Mouse (Mus musculus) neutrophil, adult 59 days (primary cell): ENCODE results near the gene Pcgf3. TPM values are rescaled to one million over a fixed set of nuclear protein-coding genes. Genes with fewer than 3 reads are reported as not detected.

Experiments
- total RNA-seq, 2 experiments: library from RNA; stranded (reverse); gene quantifications; 1 replicate in 1 of 2; 2 replicates in 1 of 2; pipeline ENCODE4 v1.2.4; 2023

Pcgf3 gene
- 10 to 100 TPM; 12.6 to 15.5 TPM for total RNA-seq

DNA sequence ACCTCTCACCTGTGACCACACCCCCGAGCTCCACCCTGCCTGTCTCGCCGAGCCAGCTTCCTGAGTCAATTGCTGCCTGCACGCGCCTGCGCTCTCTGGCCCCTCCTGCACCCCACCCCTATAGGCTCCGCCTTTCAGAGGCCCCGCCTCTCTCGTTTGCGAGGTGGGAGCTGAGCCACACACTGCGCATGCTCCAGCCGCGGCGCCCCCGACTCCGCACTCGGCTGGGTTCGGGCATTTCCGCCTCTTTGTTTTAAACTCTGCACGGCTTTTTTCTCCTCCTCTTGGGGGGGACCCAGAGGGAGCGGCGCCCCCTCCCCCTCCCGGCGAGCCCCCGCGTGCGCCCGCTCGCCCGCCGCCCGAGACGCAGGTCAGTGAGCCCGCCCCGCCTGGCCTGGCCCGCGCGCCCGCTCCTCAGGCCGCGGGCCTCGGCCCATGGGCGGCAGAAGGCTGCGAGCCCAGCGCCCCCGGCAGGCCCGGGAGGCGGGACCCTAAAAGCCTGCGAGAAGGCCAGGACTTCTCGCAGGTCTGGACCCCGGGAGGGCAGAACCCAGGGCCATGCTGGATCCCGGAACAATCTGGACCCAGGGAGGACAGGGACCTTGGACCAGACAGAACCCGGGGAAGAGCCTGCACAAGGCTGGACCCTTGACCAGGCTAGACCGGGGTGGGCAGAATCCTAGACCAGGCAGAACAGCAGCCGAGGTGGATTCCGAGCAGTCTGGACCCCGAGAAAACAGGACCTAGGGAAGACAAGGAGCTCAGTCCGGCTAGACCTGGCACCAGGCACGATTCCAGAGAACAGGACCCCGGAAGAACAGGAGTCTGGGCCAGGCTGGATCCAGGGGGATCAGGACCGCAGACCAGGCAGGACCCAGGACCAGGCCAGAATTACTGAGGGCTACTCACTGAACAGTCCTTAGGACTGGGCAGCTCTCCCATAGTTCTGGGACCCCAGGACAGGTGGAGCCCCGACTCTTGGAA is at the start of gene Pcgf3:
Pcgf3 (plus strand) TSS at position 151 of the 984 bp plus-strand sequence.

DNA sequence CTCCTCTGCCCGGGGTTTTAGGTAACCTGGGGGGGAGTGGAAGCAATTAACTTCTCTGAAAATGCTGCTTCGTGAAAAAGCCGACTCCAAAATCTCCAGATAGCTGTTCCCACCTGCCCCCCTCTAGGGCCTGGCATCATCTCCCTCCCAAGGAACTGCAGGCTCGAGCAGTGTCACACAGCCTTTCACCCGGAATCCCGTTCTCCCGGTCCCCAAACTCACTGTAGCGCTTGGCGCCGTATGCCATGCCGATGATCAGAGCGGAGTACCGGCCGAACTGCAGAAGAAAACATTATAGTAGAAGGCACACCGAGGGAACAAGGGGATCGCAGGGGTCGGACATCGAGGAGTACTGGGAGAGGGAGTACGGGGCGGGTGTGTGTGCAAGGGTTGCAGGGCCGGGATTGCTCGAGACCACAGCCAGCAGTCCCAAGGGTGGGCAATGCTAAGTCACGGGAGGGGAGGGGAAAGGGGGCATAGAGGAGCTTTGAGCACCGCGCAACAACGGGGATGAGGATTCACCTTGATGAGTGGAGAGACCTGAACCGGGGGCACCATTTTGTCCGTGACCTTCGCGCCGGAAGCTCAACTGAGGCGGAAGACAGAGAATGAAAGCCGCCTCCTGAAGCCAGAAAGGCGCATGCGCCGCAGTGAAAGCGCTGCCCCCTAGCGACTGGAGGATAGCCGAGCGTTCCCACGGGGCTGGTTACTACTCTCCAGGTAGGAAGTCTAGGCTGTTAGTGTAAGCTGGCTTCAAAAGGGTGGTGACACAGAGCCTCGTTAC is 27.0 kb upstream of the Pcgf3 start, which contains the start of gene Atp5k:
Atp5k (minus strand) TSS at position 645 of the 784 bp plus-strand sequence.

GRCm38 (mm10) chr5:108448785-108449668 is 12.0 kb upstream of the Pcgf3 start, which contains the start of gene Mfsd7a:
Mfsd7a (minus strand) TSS chr5:108448891.

DNA sequence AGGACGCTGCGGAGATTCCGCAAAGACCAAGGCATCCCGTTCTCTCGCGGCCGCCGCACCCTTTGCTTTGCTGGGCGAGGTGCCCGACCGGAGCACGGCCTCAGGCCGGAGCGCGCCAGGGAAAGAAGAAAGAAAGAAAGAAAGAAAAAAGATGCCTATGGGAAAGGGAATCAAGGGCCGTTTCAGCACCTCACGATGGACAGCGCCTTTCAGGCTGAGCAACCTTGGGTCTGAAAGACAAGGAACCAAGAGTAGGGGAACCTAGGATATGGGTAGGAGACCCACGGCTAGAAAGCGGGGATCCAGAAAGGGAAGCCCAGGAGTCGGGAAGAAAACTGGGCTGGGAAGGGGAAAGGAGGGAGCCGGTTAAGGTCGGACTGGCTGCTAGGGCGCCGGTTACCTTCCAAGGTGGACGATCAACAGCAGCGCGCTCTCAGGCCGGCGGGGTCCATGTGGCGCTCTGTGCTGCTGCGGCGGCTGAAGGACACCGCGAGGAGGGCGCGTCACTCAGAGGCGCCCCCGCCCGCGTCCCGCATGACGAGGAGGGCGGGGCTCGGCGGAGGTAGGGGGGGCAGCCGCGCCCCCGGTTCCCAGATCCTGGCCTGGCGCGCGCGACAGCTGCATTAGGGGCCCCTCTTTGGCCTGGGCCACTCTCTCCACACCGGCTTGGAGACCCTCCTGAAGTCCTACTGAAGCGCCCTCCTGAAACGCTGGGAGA is 88.6 kb downstream of the Pcgf3 start, which contains the start of gene Cplx1:
Cplx1 (minus strand) TSS at position 536 of the 718 bp plus-strand sequence.

Other genes with a start within 250 kb of the Pcgf3 start
- 10 to 100 TPM; 38.0 to 43.0 TPM for gene Dr1, start 192.3 kb upstream of the Pcgf3 start, total RNA-seq
- 1 to 10 TPM; 2.2 to 2.3 TPM for gene Pigg, start 148.6 kb upstream of the Pcgf3 start, total RNA-seq
- under 1 TPM in 1 of 2 experiments, not detected in 1; 0.26 TPM for gene Gm42517, start 93.3 kb upstream of the Pcgf3 start, total RNA-seq
- gene Pde6b, start 72.8 kb upstream of the Pcgf3 start, total RNA-seq = not detected
- gene Atp5k, start 26.8 kb upstream of the Pcgf3 start, total RNA-seq = 10 to 100 TPM; 75.9 to 87.5 TPM
- gene Mfsd7a, start 12.3 kb upstream of the Pcgf3 start, total RNA-seq = 10 to 100 TPM; 15.9 to 22.5 TPM
- gene Cplx1, start 88.8 kb downstream of the Pcgf3 start, total RNA-seq = not detected
- gene Gak, start 168.5 kb downstream of the Pcgf3 start, total RNA-seq = 100 to 1,000 TPM; 105 to 125 TPM
- 10 to 100 TPM; 11.5 to 14.7 TPM for gene Tmem175, start 168.5 kb downstream of the Pcgf3 start, total RNA-seq
- gene Idua, start 199.1 kb downstream of the Pcgf3 start, total RNA-seq = 10 to 100 TPM; 17.3 TPM
- gene Dgkq, start 208.4 kb downstream of the Pcgf3 start, total RNA-seq = 10 to 100 TPM; 11.2 to 12.6 TPM
- 1 to 10 TPM in 1 of 2 experiments, under 1 TPM in 1; 0.20 to 1.0 TPM for gene Slc26a1, start 214.3 kb downstream of the Pcgf3 start, total RNA-seq
- 1 to 10 TPM in 1 of 2 experiments, under 1 TPM in 1; 0.79 to 2.7 TPM for gene Fgfrl1, start 231.2 kb downstream of the Pcgf3 start, total RNA-seq